Mouse (Mus musculus): ENCODE measurements around the gene Ugt1a10.

- no peak for TF ChIP-seq POLR2A (IDR thresholded peaks at IDR 0.05; ENCODE audit: borderline replicate concordance, insufficient read depth, low read length)
- no peak for TF ChIP-seq CTCF (IDR thresholded peaks at IDR 0.05; ENCODE audit: borderline replicate concordance, insufficient read depth, low read depth, low read length)
These were observed 81.5 kb downstream of the Ugt1a10 start for GRCm38 (mm10) chr1:88136646-88137045.

Data from cerebellum, adult 2 months (tissue).